Mouse (Mus musculus): ENCODE results near the gene Gm9887.

Gm9887 gene

DNA sequence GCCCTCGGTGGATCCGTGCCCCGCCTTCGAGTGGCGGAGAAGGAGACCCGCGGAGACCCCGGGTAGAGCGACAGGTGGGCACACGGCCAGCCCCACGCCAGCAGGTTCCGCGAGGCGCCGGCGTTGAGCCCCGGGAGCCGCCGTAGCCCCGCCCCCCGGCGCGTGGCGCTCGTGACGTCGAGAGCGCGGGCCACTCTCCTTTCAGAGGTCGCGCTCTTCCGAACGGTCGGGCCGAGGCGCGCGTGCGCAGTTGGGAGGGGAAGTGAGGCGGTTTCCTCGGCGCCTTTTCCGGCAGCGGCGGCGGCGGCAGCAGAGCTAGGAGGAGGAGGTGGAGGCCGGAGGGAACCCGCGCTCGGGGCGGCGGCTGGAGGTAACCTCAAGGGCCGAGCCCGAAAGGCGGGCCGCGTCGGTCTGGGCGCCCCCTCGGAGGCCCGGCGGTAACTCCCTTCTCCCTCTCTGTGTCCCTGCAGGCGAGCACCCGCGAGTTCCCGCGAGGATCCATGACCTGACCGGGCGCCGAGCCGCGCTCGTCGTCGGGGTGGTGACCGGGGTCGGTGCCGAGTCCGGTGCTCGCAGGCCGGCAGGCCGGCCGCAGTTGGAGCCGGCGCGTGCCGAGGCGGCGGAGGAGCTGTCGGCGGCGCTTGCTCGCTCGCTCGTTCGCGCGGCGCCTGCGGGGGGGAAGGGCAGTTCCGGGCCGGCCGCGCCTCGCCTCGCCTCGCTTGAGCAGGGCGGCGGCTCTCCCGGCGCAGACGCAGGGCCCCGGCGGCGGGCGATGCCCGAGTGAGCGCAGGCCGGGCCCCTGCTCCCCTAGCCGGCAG lies at the start of gene Gm9887, which contains the start of gene Arf6:
Gene Gm9887 (minus strand): TSS at position 605 of the 818 bp plus-strand sequence.
Gene Arf6 (plus strand): TSS at position 297 of the 818 bp plus-strand sequence.
- peak; percentile 95 to 96 for DNase-seq (ENCODE audit: low spot score in 2 of 2)

DNA sequence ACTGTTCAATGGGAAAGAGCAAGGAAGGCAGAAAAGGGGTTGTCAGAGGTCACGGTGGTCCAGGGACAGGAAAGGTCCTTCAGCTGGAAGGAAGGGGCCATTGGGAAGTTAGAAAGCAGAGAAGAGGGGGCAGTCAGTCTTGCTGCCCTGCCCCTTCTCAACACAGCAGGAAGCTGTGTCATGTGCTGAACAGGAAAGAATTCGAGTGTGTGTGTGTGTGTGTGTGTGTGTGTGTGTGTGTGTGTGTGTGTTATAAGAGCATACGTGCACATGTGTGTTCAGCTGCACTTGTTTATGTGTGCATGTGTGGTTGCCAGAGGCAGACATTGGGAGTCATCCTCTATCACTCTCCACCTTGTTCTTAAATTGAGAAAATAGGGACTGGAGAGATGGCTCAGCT lies 48.5 kb upstream of the Gm9887 start:
- DNase-seq (ENCODE audit: low spot score in 2 of 2) = no peak

GRCm38 (mm10) chr12:69419606-69420005 lies 47.3 kb upstream of the Gm9887 start:
- no peak for DNase-seq (ENCODE audit: low spot score in 2 of 2)

GRCm38 (mm10) chr12:69419017-69419605 lies 46.9 kb upstream of the Gm9887 start:
- peak in 1 of 2 experiments; percentile 55 for DNase-seq (ENCODE audit: low spot score in 2 of 2)

DNA sequence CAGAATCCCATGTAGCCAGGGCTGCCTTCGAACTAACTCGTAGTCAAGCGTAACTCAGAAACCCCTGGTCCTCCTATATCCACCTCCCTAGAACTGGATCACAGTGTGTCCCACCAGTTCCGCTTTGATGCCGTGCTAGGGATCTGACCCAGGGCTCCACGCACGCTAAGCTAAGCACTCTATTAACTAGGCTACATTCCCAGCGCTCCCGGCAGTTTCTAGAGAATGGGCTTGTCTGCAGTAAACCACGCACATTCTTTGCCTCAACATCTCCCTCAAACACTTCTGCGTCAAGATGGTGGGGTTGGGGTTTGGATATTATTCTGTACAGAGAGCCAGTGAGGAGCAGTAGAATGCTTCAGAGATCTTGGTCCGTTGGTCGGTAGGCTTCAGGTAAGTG lies 46.3 kb upstream of the Gm9887 start:
- DNase-seq (ENCODE audit: low spot score in 2 of 2) = no peak

- no peak for DNase-seq (ENCODE audit: low spot score in 2 of 2)
Measured at GRCm38 (mm10) chr12:69417701-69418291, 45.5 kb upstream of the Gm9887 start.

GRCm38 (mm10) chr12:69416793-69417192 lies 44.5 kb upstream of the Gm9887 start:
- DNase-seq (ENCODE audit: low spot score in 2 of 2) = no peak

DNA sequence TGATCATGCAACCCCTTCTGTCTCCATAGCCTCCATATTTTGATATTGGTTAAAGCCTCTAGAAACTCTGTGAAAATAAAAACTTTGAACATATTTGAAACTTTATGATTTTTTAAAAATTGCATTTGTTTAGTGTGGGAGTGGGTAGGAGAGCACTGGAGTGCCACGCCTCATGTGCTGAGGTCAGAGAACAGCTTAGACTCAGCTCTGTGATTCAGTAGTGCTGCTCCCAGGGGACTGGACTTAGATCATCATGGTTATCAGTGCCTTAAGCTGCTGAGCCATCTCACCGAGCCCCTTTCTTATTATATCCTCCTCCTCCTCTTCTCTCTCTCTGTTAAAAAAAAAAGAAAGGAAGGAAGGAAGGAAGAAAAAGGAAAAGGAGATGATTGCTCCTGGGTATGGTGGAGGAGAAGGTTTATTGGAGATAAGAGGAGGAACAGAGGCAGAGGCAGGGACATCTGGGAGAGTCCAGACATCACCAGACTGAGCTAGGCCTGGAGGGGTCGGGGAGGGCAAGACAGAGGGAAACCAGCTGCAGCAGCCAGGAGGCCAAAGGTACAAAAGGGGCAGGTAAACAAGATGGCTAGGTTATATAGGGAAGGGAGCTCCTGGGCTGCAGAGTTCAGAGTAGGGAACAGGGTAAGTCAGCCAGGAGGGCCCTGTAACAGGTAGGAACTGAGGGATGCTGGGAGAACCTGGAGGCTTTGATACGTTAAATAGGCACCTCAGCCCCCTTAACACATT lies 42.7 kb upstream of the Gm9887 start:
- DNase-seq (ENCODE audit: low spot score in 2 of 2) = no peak

GRCm38 (mm10) chr12:69413303-69413702 lies 41.0 kb upstream of the Gm9887 start:
- no peak for DNase-seq (ENCODE audit: low spot score in 2 of 2)

GRCm38 (mm10) chr12:69411936-69412335 lies 39.7 kb upstream of the Gm9887 start:
- DNase-seq (ENCODE audit: low spot score in 2 of 2) = no peak

DNA sequence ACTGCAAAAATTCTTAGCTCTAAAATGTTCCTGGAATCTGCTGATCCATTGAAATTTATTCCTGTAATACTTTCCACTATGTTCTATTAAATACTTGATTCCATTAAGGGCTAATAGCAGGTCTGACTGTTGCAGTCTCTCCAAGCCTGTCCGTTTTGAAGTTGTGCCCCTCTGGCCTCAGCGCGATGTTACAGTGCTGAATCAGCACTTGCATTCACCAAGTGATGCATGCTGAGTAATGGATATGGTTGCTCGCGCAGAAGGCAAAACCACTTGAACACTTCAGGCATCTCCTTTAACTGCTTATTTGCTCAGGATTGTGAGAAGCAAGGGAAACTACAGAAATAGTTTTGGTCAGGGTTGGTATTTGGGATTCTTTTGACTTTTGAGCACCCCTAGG lies 38.5 kb upstream of the Gm9887 start:
- DNase-seq (ENCODE audit: low spot score in 2 of 2) = no peak

GRCm38 (mm10) chr12:69402594-69403167 lies 30.4 kb upstream of the Gm9887 start:
- no peak for DNase-seq (ENCODE audit: low spot score in 2 of 2)

- DNase-seq (ENCODE audit: low spot score in 2 of 2) = no peak
Measured at GRCm38 (mm10) chr12:69402100-69402499, 29.8 kb upstream of the Gm9887 start.

DNA sequence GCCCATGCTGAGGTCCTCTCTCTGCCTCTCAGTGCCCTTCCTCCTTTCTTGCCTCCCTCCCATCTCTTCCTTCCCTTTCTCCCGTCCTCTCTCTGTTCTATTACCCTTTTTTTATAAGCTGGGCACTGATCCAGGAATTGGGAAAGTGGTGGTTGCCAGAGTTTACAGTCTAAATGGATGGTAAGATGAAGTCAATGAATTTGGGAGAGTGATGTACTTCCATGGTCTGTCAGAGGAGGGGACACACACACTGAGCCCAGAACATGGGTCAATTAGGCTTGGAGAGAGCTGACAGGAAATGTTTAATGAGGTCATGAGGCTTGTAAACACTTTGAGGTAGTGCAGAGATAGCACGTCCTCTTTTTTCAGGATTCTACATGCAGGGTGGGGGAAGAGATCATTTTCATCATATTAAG lies 28.6 kb upstream of the Gm9887 start:
- DNase-seq (ENCODE audit: low spot score in 2 of 2) = no peak

DNA sequence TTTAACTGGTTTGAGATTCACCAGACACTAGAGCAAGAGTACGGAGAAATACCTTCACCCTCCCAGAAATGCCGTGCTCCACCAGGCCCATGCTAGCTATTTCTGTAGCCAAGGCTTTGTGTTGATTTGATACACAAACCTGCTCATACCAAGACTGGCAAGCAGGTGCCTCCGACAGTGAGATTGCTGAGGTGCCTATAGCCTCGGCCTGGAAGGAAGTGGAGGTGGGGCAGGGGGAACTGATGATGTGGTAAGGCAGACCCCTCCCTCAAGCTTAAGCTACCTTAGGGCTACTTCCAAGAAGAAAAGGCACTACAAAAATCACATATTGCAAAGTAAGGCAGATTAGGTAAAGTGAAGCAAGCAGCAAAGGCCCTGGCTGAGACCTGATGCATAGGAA lies 28.1 kb upstream of the Gm9887 start:
- no peak for DNase-seq (ENCODE audit: low spot score in 2 of 2)

GRCm38 (mm10) chr12:69394456-69394855 lies 22.2 kb upstream of the Gm9887 start:
- no peak for DNase-seq (ENCODE audit: low spot score in 2 of 2)

DNA sequence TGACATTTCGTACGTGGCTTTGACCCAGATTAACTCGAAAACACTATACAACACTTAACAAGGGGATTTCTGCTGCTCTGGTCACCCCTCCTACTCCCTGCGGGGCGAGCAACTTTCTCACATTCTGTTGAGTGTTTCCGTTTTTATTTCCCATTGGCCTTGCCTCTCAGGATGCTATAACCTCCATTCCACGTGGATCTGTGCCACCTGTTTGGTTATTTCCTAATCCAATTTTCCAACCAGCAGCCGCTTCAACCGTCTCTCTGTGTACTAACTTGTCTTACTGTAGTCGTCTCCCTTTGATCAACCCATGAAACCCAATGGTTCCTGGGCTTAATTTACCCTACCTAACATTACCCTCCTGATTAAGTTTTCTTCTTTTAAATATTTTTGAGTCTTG lies 20.8 kb upstream of the Gm9887 start:
- no peak for DNase-seq (ENCODE audit: low spot score in 2 of 2)

GRCm38 (mm10) chr12:69390000-69390698 lies 17.9 kb upstream of the Gm9887 start:
- no peak for DNase-seq (ENCODE audit: low spot score in 2 of 2)

DNA sequence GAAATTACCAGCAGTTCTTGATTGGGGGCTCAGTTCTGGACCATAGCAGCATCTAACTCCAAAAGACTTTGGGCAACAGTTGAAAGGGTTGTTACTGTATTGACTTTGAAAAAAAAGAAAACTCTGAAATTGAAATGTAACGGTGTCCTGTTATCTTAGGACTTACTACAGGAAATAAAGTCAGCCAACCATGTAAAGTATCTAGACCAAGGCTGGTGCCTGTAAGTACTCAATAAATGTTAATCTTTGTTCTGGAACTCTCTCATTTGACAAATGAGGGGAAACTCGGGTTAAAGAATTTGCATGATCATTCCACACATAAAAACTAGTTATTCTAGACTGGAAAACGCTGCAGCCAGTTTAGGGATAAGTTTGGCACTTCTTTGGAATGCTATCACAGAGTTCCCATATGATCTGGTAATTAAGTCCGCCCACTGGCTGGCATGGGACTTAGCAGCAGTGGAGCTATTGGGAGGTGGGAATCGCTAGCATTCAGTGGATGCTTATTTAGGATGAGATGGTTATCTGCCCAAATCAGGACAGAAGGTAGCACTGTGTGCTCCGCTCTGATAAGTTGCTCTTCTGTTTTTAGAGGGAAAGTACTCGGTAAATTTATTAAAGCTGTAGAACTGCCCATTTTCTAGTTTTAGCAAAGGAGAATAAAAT lies 17.1 kb upstream of the Gm9887 start:
- DNase-seq (ENCODE audit: low spot score in 2 of 2) = no peak

GRCm38 (mm10) chr12:69388321-69388869 lies 16.1 kb upstream of the Gm9887 start:
- DNase-seq (ENCODE audit: low spot score in 2 of 2) = no peak
